Mouse (Mus musculus): ENCODE results near the gene Rps21.

- TF ChIP-seq CTCF (IDR thresholded peaks at IDR 0.05; ENCODE audit: borderline replicate concordance, control insufficient read depth, extremely low read depth, insufficient read depth, low read length, poor library complexity) (no peak), POLR2A (IDR thresholded peaks at IDR 0.05; ENCODE audit: control insufficient read depth, extremely low read depth, insufficient read depth, low read length, poor library complexity) (no peak)
Observed at GRCm38 (mm10) chr2:180292026-180292425, 34.8 kb downstream of the Rps21 start.
